Mouse (Mus musculus) kidney, postnatal 25 days (tissue): ENCODE measurements at regions not wholly inside any gene's neighbourhood (a gene's known extent, or its start where the extent isn't known, plus 50 kb on each side); places are given as distances from the start of the nearest gene placed in this dataset.

Source experiments
- DNase-seq, 2 experiments: peaks; one replicate each; pipeline ENCODE4 v3.0.0; 2021; ENCODE audit warnings: mixed read lengths in 2 of 2

DNA sequence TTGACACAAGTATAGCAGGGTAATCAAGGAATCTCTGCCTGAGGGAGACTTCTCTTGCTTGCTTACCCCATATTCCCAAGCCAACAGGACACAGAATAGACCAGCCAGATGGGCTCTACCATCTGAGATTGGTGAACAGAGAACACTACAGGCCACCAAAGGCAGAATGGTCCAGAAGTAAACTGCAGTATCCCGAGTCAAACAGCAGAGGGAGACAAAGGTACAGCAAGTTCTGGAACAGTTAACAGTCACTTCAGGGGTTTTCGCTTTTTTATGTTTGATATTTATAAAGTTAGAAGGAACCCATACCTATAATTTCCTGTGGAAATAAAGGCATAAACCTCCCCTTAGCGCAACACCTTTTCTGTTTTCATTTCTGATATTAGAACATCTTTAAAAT, 325.5 kb upstream of the 9130204L05Rik start:
- peak in 1 of 2 experiments; percentile 29 for DNase-seq
